Mouse (Mus musculus) granulocyte monocyte progenitor cell, adult 5-6 weeks (primary cell): Measurements from ENCODE around the gene Tmub2. TPM values are rescaled to one million over a fixed set of nuclear protein-coding genes. Genes with fewer than 3 reads are reported as not detected.
A peak's percentile ranks its signal among the peaks of the same experiment; 100 is the strongest.

Source experiments
- ATAC-seq: replicated peaks from 2 replicates; pipeline ENCODE4 v1.8.0; 2016; ENCODE audit warnings: mild to moderate bottlenecking, moderate TSS enrichment, inconsistent platforms; ENCODE audit not compliant: poor library complexity, severe bottlenecking
- total RNA-seq, 2 experiments: library from RNA; stranded (forward) in 1 of 2; stranded (reverse) in 1 of 2; fragments of 200-712, 200-1000 nt in 1 of 2; fragments of >200 nt in 1 of 2; fragmentation: Nextera tagmentation in 1 of 2; gene quantifications; 2 replicates each; pipeline ENCODE4 v1.2.3; 2014 to 2017

Tmub2 gene
- total RNA-seq, 2 experiments from 2014 or later, result 22.7 to 32.6 TPM

GRCm38 (mm10) chr11:102297577-102298556 lies 13.1 kb downstream of the Tmub2 start:
- ATAC-seq, result no peak

DNA sequence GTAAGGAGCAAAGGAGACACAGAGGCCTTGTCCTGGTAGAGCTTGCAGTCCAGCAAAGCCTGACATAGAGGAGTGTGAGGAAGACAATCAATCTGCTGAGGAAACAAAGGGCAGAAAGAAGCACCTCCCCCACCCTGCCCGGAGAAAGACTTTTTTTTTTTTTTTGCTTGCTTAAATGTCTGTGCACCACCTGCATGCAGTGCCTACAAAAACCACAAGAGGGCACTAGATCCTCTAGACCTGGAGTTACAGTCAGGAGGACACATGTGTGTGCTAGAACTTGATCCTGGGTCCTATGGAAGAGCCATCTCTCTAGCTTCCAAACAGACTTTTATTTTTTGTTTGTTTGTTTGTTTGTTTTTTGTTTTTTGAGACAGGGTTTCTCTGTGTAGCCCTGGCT lies 15.1 kb downstream of the Tmub2 start:
- ATAC-seq, result no peak

DNA sequence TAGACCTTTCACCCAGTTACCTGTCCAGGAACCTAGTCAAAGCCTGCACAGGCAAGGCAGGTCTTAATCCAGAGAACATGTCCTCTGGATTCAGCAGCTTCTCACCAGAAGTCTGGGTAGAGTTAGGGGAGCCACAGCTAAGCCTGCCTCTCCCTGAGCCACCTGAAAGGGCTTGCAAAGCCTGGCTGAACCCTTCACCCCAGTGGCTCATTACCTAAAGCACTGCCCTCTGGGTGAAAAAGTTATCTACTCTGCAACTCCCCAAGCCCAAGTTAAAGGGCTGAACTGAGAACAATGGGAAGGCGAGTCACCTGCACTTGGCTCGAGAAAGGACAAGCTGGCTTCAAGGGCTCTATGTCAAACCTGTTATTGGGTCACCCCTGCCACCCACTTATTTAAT lies 19.4 kb downstream of the Tmub2 start:
- ATAC-seq, result no peak

DNA sequence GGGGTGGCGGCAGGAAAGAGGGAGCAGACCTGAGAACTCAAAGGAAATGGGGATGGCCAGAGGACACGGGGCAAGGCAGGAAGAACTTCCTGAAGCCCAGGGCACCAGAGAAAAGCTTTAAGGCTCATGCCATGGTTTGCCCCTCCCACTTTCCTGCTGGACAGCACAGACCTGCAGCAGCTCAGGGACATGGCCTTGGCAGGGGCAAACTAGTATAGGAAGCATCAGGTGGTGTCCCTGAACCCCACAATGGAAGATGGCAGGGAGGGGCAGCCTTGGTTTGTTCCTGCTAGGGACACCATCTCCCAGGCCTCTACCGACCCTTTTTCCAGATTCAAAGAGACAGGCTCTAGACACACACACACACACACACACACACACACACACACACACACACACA lies 20.6 kb downstream of the Tmub2 start:
- ATAC-seq, result no peak

DNA sequence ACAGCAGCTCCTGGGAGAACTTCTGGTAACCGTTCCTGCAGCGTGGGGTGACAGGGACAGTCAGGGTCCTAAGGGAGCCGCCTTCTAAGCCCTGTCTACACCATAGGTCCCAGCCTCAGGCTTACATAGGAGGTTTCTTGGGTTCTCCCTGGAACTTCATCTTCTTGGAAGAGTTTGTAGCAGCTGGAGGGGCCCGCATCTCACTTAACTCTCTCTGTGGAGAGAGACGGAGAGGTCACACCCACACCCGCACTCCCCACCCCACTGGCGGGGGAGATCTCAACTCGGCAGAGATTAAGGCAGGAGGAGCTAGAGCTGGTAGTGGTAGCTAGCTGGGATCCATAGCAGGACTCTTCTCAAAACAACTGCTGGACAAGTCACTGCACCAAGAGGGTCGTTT lies 23.4 kb downstream of the Tmub2 start:
- no peak for ATAC-seq

GRCm38 (mm10) chr11:102308979-102309378 lies 24.2 kb downstream of the Tmub2 start:
- ATAC-seq, result peak; percentile 96

GRCm38 (mm10) chr11:102309821-102310617 lies 25.3 kb downstream of the Tmub2 start:
- ATAC-seq, result no peak

DNA sequence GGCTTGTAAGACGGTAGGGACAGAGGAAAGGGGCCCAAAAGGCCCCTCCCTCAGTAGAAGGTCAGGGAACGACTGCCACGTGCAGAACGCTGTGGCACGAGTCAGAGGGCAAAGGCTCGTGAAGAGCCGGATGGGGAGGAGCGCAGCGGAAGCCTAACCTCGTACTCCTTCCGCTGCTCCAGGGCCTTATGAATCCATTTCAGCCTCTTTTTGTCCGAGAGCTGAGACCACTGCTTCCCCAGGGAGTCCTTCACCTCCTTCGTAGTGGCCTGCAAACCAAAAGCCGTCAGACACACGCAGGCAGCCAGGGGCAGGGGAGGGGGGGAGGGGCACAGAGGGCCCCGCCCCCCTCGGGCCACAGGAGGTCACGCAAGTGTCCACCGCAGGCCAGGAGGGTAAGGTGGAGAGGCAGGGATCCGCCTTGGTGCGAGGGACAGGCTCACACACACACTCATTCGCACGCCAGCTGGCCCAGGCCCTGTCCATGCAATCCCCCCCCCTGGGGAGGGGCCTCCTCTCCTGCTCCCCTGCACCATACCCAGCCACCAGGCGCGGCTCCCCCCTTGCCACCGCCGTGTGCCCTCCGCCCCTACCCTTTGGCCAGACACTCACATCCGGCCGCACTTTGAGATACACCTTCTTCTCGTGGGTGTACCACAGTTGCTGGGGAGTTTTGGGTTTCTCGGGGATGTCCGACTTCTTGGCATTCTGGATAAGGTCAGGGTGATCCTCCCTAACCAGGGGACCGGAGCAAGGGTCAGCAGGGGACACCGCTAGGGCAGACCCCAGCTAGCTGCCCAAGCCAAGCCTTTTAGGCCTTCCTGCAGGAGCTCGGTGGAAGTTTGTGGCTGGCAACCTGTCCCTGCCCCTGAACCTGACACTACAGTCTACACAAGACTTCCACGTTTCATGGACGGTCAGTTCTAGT lies 26.3 kb downstream of the Tmub2 start:
- ATAC-seq, result no peak

DNA sequence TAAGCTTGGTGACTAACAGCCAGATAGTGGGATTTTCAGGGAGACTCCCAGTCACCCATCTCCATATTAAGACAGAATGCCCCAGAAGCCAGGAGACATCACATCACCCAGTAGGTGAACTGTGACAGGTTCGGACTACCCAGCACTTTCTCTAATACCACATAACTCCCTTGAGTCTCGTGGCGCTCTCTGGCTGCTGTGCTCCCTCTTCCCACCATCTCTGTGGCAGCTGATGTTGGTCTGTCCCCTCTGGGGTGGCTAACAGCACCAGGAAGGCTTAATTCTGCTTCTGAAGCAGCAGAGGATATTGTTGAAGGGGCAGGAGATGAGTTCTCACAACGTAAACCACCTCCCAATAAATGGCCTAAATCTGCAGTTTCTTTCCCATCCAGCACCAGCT lies 27.2 kb downstream of the Tmub2 start:
- no peak for ATAC-seq

- no peak for ATAC-seq
These were observed 27.9 kb downstream of the Tmub2 start for GRCm38 (mm10) chr11:102312586-102312985.

DNA sequence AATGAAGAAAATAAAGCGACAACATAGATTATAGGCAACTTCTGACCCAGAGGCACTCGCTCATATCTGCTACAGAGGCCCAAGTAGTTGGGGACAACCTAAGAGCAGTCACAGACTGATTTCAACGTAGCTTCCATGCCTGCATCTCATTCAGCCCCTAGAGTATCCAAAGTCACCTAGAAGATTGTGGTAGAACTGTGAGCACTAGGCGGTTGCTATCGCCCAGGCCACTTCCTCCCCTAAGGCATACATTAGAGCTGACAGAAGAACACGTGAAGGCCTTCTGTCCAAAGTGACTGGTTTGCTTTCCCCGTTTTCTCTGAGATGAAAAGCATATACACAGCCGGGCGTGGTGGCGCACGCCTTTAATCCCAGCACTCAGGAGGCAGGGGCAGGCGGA lies 29.6 kb downstream of the Tmub2 start:
- ATAC-seq, result no peak

DNA sequence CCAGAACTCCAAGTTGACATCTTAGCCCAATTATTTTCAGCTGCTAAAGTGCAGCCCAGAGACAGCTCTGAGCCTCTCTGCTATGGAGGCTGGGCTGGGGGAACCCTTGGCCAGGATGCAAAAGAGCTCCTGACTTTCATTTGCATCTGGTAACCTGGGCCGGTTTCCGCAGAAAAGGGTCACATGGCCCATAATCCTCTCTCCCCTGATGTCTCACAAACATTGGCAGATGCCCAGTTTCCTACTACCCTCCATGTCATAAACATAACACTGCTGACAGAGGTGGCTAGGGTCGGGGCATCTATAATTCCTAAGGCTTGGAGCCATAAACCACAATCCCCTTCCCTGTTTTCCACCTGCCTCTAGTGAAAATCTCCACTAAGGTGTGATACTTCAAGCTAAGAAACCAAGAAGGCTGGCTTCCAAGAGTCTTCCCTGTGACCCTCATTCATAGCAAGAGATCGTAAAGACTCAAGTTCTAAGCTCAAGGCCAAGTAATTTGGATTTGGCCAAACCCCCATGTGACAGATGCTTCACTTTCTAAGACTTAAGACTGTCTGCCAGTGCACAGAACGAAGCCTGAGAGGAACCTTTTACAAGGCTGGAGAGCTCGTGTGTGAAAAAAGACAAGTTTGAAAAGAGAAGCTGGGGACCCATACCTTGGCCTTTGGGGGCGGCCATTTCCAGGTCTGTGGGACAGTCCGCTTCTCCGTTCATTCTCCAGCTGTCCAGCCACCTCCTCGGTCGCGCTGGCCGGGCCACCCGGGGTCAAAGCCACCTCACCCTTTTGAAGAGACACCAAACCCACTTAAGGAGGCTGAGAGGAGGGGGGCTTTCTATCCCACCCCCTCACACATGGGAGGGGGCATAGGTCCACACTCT lies 31.2 kb downstream of the Tmub2 start:
- no peak for ATAC-seq

DNA sequence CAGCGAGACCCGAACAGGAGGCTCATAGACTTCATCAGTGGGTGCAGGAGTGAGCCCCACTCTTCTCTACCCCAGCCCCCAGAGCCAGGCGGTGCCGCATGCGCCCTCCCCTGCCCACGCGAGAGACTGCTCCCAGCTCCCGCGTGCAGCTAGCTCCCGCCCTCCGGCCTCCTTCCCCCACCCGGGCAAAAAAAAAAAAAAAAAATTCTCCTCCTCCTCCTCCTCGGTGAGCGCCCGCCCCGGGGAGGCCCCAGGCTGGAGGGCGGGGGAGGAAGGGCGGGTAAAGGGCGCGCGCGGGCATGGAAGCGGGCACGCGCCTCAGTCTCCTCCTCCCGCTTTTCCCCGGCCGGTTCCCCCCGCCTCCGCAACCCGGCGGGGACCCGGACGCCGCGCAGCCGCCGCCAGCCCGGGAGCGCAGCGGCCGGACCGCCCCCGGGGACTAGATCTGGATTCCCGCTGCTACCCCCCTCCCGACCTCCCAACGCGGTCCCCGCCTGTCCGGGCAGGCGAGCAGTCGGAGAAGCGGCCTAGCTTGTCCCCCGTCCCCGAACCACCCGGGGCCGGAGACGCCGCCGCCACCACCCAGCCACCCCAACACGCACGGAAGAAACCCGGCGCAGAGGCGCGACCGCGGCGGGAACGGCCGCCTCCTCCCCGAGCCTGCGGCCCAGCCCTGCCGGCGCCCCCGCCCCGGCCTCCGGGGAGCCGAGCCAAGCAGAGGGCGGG lies 32.0 kb downstream of the Tmub2 start:
- peak; percentile 63 for ATAC-seq

DNA sequence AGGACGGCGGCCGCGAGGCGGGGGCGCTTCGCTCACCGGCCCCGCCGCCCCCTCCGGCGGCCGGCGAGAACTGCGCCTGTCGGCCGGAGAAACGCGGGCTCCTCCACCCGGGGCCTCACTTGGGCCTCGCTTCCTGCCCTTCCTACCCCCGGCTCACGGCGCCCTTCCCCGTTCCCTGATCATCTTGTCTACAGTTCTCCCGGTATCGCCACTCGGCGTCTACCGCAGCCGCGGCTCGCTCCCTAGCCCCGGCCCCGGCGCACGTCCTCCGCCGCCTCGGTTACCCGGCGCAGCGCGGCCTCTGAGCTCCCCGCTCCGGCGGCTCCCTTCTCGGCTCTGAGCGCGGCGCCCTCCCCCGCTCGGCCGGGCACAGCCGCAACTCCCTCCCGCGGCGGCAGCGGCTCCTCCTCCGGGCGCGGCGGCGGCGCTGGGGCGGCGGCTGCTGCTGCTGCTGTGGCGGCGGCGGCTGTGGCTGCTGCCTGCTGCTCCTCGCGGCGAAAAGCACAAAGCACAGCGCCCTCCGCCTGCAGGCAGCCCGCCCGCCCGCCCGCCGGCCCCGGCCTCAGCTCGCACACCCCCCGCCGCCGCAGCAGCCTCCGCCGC lies 32.7 kb downstream of the Tmub2 start:
- peak; percentile 9; the same call in 1 of the 2 replicates for ATAC-seq

DNA sequence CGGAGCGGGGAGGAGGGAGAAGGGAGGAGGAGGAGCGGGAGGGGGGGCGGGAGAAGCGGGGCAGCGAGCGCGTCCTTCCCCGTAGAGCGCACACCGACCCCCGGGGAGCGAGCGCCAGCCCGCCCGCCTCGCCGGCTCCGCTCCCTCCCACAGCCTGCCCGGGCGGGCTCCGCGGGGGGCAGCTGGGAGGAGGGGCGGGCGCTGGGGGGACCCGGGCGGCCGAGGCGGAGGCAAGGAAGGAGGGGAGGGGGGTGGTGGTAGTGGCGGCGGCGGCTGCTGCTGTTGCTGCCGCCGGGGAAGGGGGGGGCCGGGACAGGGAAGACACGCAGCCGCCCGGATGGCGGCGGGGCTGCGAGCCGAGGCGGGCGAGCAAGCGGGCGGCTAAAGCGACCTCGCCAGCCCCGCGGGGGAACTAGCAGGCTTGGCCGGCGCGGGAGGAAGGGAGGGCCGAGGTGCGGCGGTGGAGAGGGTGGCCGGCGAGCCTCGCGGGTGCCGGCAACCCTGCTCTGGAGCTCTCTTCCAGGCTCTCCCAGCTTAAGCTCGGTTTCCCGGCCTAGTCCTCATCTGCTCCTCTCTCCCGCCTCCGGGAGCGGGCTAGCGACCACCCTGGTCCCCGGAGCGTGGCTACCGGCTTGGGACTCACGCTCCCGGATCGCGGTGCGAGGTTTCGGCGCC lies 33.3 kb downstream of the Tmub2 start:
- 0 out of 2 replicates have a peak, but pooled peaks have one; percentile 3 for ATAC-seq

- ATAC-seq, result no peak
These were observed 34.1 kb downstream of the Tmub2 start for GRCm38 (mm10) chr11:102318576-102319409.

GRCm38 (mm10) chr11:102319410-102319792 lies 34.7 kb downstream of the Tmub2 start, which contains the start of gene Ubtf:
Gene Ubtf, minus strand, starts transcription at chr11:102319742.
- ATAC-seq, result peak; percentile 36
